Mouse (Mus musculus) left cerebral cortex, postnatal 25 days (tissue): ENCODE data around the gene Dhx40. TPM values are rescaled to one million over a fixed set of nuclear protein-coding genes. Genes with fewer than 3 reads are reported as not detected.

ENCODE experiments used
- DNase-seq, 2 experiments: peaks; one replicate each; pipeline ENCODE4 v3.0.0; 2022; ENCODE audit warnings: low spot score in 2 of 2, mixed read lengths in 1 of 2
- intact Hi-C: fragments of 180-260 bp; cut with DNase I; formaldehyde crosslinking; loops from one replicate; pipeline ENCODE4 v1.15.1; 2025
- total RNA-seq, 2 experiments: library from RNA; stranded (reverse); gene quantifications; 2 replicates each; pipeline ENCODE4 v1.2.3; 2021

Gene Dhx40
- total RNA-seq, result 10 to 100 TPM; 18.6 to 19.5 TPM

GRCm38 (mm10) chr11:86807505-86807989, at the start of gene Dhx40:
Gene Dhx40 (minus strand): TSS chr11:86807746.
- intact Hi-C loops, result loop anchor here (5.0 kb wide), 1 partner anchor 185 kb away; the partner anchor contains the start of gene Ypel2
- peak; percentile 95 to 96 for DNase-seq

GRCm38 (mm10) chr11:86855639-86856425, 48.3 kb upstream of the Dhx40 start:
- intact Hi-C loops, result no loop called here
- DNase-seq, result peak; percentile 45 to 72

GRCm38 (mm10) chr11:86853081-86853480, 45.5 kb upstream of the Dhx40 start:
- intact Hi-C loops, result loop anchor here (2.0 to 5.0 kb wide), 4 partner anchors 64 to 139 kb away; partner anchors contain the start of genes Cltc and Ypel2
- DNase-seq, result peak in 1 of 2 experiments; percentile 35

- intact Hi-C loops, result loop anchor here (2.0 to 5.0 kb wide), 4 partner anchors 64 to 140 kb away; partner anchors contain the start of genes Cltc and Ypel2
- DNase-seq, result peak in 1 of 2 experiments; percentile 56
Measured at GRCm38 (mm10) chr11:86852534-86853054, 45.0 kb upstream of the Dhx40 start.

GRCm38 (mm10) chr11:86851714-86852533, 44.4 kb upstream of the Dhx40 start:
- no peak for DNase-seq
- intact Hi-C loops, result loop anchor here (2.0 to 5.0 kb wide), 4 partner anchors 65 to 140 kb away; partner anchors contain the start of genes Cltc and Ypel2

- peak in 1 of 2 experiments; percentile 40 for DNase-seq
Measured at GRCm38 (mm10) chr11:86851234-86851671, 43.7 kb upstream of the Dhx40 start.

GRCm38 (mm10) chr11:86843831-86844230, 36.3 kb upstream of the Dhx40 start:
- intact Hi-C loops, result no loop called here
- DNase-seq, result no peak

More at GRCm38 (mm10) chr11:86851234-86851671, 43.7 kb upstream of the Dhx40 start:
- intact Hi-C loops, result loop anchor here (5.0 kb wide), 3 partner anchors 94 to 141 kb away; partner anchors contain the start of genes Cltc and Ypel2

GRCm38 (mm10) chr11:86841261-86841660, 33.7 kb upstream of the Dhx40 start:
- intact Hi-C loops, result no loop called here
- peak in 1 of 2 experiments; percentile 15 for DNase-seq

- DNase-seq, result no peak
- intact Hi-C loops, result no loop called here
Measured at GRCm38 (mm10) chr11:86840511-86841154, 33.1 kb upstream of the Dhx40 start.

GRCm38 (mm10) chr11:86839716-86840447, 32.3 kb upstream of the Dhx40 start:
- intact Hi-C loops, result no loop called here
- DNase-seq, result peak in 1 of 2 experiments; percentile 36

GRCm38 (mm10) chr11:86838792-86839191, 31.2 kb upstream of the Dhx40 start:
- intact Hi-C loops, result no loop called here
- no peak for DNase-seq

GRCm38 (mm10) chr11:86836366-86836765, 28.8 kb upstream of the Dhx40 start:
- peak in 1 of 2 experiments; percentile 35 for DNase-seq
- intact Hi-C loops, result no loop called here

GRCm38 (mm10) chr11:86834628-86835338, 27.2 kb upstream of the Dhx40 start:
- intact Hi-C loops, result no loop called here

GRCm38 (mm10) chr11:86834050-86834449, 26.5 kb upstream of the Dhx40 start:
- no peak for DNase-seq
- intact Hi-C loops, result no loop called here

More at GRCm38 (mm10) chr11:86834628-86835338, 27.2 kb upstream of the Dhx40 start:
- no peak for DNase-seq

- no peak for DNase-seq
- intact Hi-C loops, result no loop called here
Measured at GRCm38 (mm10) chr11:86833153-86833552, 25.6 kb upstream of the Dhx40 start.

- intact Hi-C loops, result no loop called here
Measured at GRCm38 (mm10) chr11:86828396-86828795, 20.9 kb upstream of the Dhx40 start.

GRCm38 (mm10) chr11:86827476-86828245, 20.1 kb upstream of the Dhx40 start:
- no peak for DNase-seq
- intact Hi-C loops, result no loop called here

More at GRCm38 (mm10) chr11:86828396-86828795, 20.9 kb upstream of the Dhx40 start:
- no peak for DNase-seq
